ENCODE assay signal across 30 mouse cellular contexts in the genomic region with DNA sequence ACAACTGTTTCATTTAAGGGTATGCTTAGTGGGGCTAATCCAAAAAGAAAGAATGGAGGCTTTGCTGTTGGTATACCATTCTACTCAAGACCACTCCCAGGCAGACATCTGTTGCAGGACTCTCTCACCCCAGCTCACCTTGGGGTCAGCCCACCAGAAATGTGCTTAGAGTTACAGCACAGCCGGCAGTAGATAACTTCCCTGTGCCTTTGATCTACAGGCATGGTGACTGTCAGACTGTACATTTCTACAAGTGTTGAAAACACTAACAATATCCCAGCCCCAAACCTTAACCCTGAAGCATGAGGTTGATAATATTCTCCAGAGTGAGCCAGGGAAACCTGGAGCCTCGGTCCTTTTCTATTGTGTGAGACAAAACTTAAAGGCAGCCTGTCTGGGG.
A peak's percentile ranks its signal among the peaks of the same experiment; 100 is the strongest.
DNase-seq lines count a peak whose midpoint lies in the region; ATAC-seq and TF ChIP-seq lines count a peak whose summit lies in the region.
"Had no signal": no experiment of that assay in that cellular context is flagged by ENCODE, and none has a peak within 500 bp of the region (broad histone marks: within the 10 kb centered on the region; RNA-seq: fewer than 3 reads in every experiment).

No protein-coding gene starts in this region.

- no peak overlapping the region for H3K9ac ChIP-seq in heart, embryonic 11.5 days (ENCODE audit: low read depth, low read length)
- H3K9ac ChIP-seq in heart, postnatal 0 days (replicated peaks; ENCODE audit: low read depth, low read length) = no peak overlapping the region
- H3K9ac ChIP-seq in embryonic facial prominence, embryonic 11.5 days (replicated peaks; ENCODE audit: low read length) = no peak overlapping the region
- H3K9ac ChIP-seq in midbrain, postnatal 0 days (replicated peaks; ENCODE audit: low read length, poor library complexity, severe bottlenecking) = no peak overlapping the region
- H3K9ac ChIP-seq: forebrain, postnatal 0 days; kidney, embryonic 15.5 days; liver, embryonic 15.5 days; lung, embryonic 15.5 days; midbrain, embryonic 15.5 days; neural tube, embryonic 13.5 days had no signal

- WGBS in heart, embryonic 11.5 days (ENCODE audit: insufficient replicate concordance) = 5% methylated on average over 2 of the region's 2 CpGs
- 17% methylated on average over 2 of the region's 2 CpGs for WGBS in heart, postnatal 0 days
- 37% methylated on average over 2 of the region's 2 CpGs for WGBS in embryonic facial prominence, embryonic 11.5 days
- 16% methylated on average over 2 of the region's 2 CpGs for WGBS in limb, embryonic 10.5 days
- 64% methylated on average over 2 of the region's 2 CpGs for WGBS in midbrain, postnatal 0 days

- ATAC-seq in heart, embryonic 11.5 days (replicated peaks; ENCODE audit: insufficient number of reproducible peaks, low FRiP score, low TSS enrichment) = peak; percentile 55; the same call in 1 of the 2 replicates
- peak; percentile 67 for ATAC-seq in heart, postnatal 0 days (ENCODE audit: insufficient read depth, low read depth)
- ATAC-seq in embryonic facial prominence, embryonic 11.5 days (replicated peaks; ENCODE audit: insufficient number of reproducible peaks, low FRiP score, low TSS enrichment, low read depth) = no peak
- ATAC-seq in midbrain, postnatal 0 days (ENCODE audit: low FRiP score) = no peak
- ATAC-seq: forebrain, postnatal 0 days; hindbrain, embryonic 16.5 days; intestine, embryonic 16.5 days; midbrain, embryonic 15.5 days had no signal

- no peak overlapping the region for H3K27ac ChIP-seq in heart, embryonic 11.5 days (ENCODE audit: low read depth, low read length)
- H3K27ac ChIP-seq in heart, postnatal 0 days (ENCODE audit: low read depth) = no peak overlapping the region
- H3K27ac ChIP-seq in embryonic facial prominence, embryonic 11.5 days (replicated peaks; ENCODE audit: low read depth, low read length) = no peak overlapping the region
- H3K27ac ChIP-seq in limb, embryonic 10.5 days = peak overlapping the region; percentile 26; the same call in 1 of the 2 replicates
- no peak overlapping the region for H3K27ac ChIP-seq in midbrain, postnatal 0 days (ENCODE audit: low read depth, low read length)
- H3K27ac ChIP-seq: hindbrain, embryonic 10.5 days; kidney, embryonic 15.5 days; left cerebral cortex, adult 2 months; liver, embryonic 15.5 days; lung, embryonic 15.5 days; midbrain, embryonic 15.5 days; neural tube, embryonic 13.5 days had no signal

- intact Hi-C loops in heart, postnatal 14 days (cut with DNase I) = no loop called here

- H3K4me2 ChIP-seq in heart, embryonic 11.5 days = no peak overlapping the region
- H3K4me2 ChIP-seq in heart, postnatal 0 days (ENCODE audit: low read depth, low read length) = no peak overlapping the region
- no peak overlapping the region for H3K4me2 ChIP-seq in embryonic facial prominence, embryonic 11.5 days (ENCODE audit: low read depth, low read length)
- no peak overlapping the region for H3K4me2 ChIP-seq in midbrain, postnatal 0 days (ENCODE audit: low read depth, low read length, poor library complexity, severe bottlenecking)
- H3K4me2 ChIP-seq: kidney, embryonic 15.5 days; liver, embryonic 15.5 days; lung, embryonic 15.5 days; midbrain, embryonic 15.5 days; neural tube, embryonic 13.5 days had no signal

- no peak for DNase-seq in heart, adult 9 months (ENCODE audit: low spot score in 2 of 2)
- DNase-seq in heart, postnatal 0 days (ENCODE audit: low spot score) = peak; percentile 28
- no peak for DNase-seq in heart, postnatal 14 days
- peak; percentile 30 for DNase-seq in embryonic facial prominence, embryonic 11.5 days (ENCODE audit: low spot score)
- DNase-seq in limb, embryonic 10.5 days (ENCODE audit: low spot score) = peak; percentile 61
- no peak for DNase-seq in urinary bladder, postnatal 25 days (ENCODE audit: low spot score)
- DNase-seq in midbrain, postnatal 0 days (ENCODE audit: low spot score) = no peak
- DNase-seq: adrenal gland, postnatal 14 days; cerebellum, adult 8-10 months; forebrain, postnatal 0 days; gastrocnemius, postnatal 25 days; kidney, postnatal 4 days; layer of hippocampus, adult 9-11 months; liver; lung, postnatal 36 days; retina, postnatal 1 day; right cerebral cortex, postnatal 25 days; spleen, adult 18-20 months; thymus, postnatal 14 days had no signal

- no peak overlapping the region for H3K4me3 ChIP-seq in heart, embryonic 11.5 days (ENCODE audit: low read depth, low read length)
- H3K4me3 ChIP-seq in heart, postnatal 0 days (ENCODE audit: low read depth, low read length) = no peak overlapping the region
- no peak overlapping the region for H3K4me3 ChIP-seq in embryonic facial prominence, embryonic 11.5 days (ENCODE audit: low read depth, low read length)
- H3K4me3 ChIP-seq in limb, embryonic 10.5 days = no peak overlapping the region
- no peak overlapping the region for H3K4me3 ChIP-seq in midbrain, postnatal 0 days (ENCODE audit: low read depth, low read length)
- H3K4me3 ChIP-seq: hindbrain, embryonic 10.5 days; kidney, embryonic 15.5 days; left cerebral cortex, adult 2 months; liver, embryonic 15.5 days; lung, embryonic 15.5 days; midbrain, embryonic 15.5 days; myocyte; neural tube, embryonic 13.5 days had no signal

- no peak for TF ChIP-seq EP300 in heart, postnatal 0 days (IDR thresholded peaks at IDR 0.05; ENCODE audit: low read depth)

- TF ChIP-seq CTCF in heart, postnatal 0 days (IDR thresholded peaks at IDR 0.05; ENCODE audit: low read depth) = no peak
- no peak for TF ChIP-seq CTCF in midbrain, postnatal 0 days (IDR thresholded peaks at IDR 0.05)

- H3K27me3 ChIP-seq in heart, embryonic 11.5 days (ENCODE audit: control insufficient read depth, insufficient read depth, low read length) = no peaks in the 10 kb centered on the region
- no peaks in the 10 kb centered on the region for H3K27me3 ChIP-seq in heart, postnatal 0 days (ENCODE audit: control insufficient read depth, insufficient read depth, low read length)
- no peaks in the 10 kb centered on the region for H3K27me3 ChIP-seq in embryonic facial prominence, embryonic 11.5 days (ENCODE audit: control insufficient read depth, insufficient read depth, low read length)
- no peaks in the 10 kb centered on the region for H3K27me3 ChIP-seq in limb, embryonic 10.5 days (ENCODE audit: low read depth, poor library complexity, severe bottlenecking)
- no peaks in the 10 kb centered on the region for H3K27me3 ChIP-seq in midbrain, postnatal 0 days (ENCODE audit: insufficient read depth, low read length)
- H3K27me3 ChIP-seq: kidney, embryonic 15.5 days; liver, embryonic 15.5 days; lung, embryonic 15.5 days; midbrain, embryonic 15.5 days; neural tube, embryonic 13.5 days had no signal

- H3K9me3 ChIP-seq in heart, embryonic 11.5 days (replicated peaks; ENCODE audit: control insufficient read depth, low read length) = no peaks in the 10 kb centered on the region
- H3K9me3 ChIP-seq in heart, postnatal 0 days (replicated peaks; ENCODE audit: control insufficient read depth, low read length) = no peaks in the 10 kb centered on the region
- no peaks in the 10 kb centered on the region for H3K9me3 ChIP-seq in embryonic facial prominence, embryonic 11.5 days (replicated peaks; ENCODE audit: control insufficient read depth, low read length)
- H3K9me3 ChIP-seq in limb, embryonic 10.5 days (replicated peaks) = no peaks in the 10 kb centered on the region
- H3K9me3 ChIP-seq in midbrain, postnatal 0 days (ENCODE audit: low read length) = no peaks in the 10 kb centered on the region
- H3K9me3 ChIP-seq: hindbrain, embryonic 10.5 days; kidney, embryonic 15.5 days; liver, embryonic 15.5 days; lung, embryonic 15.5 days; midbrain, embryonic 15.5 days; neural tube, embryonic 13.5 days had no signal

- no peaks in the 10 kb centered on the region for H3K36me3 ChIP-seq in heart, embryonic 11.5 days (ENCODE audit: control insufficient read depth, insufficient read depth, low read length)
- H3K36me3 ChIP-seq in heart, postnatal 0 days (replicated peaks; ENCODE audit: control insufficient read depth, insufficient read depth, low read length) = no peaks in the 10 kb centered on the region
- no peaks in the 10 kb centered on the region for H3K36me3 ChIP-seq in embryonic facial prominence, embryonic 11.5 days (replicated peaks; ENCODE audit: control insufficient read depth, insufficient read depth, low read depth, low read length)
- no peaks in the 10 kb centered on the region for H3K36me3 ChIP-seq in limb, embryonic 10.5 days
- H3K36me3 ChIP-seq in midbrain, postnatal 0 days (ENCODE audit: insufficient read depth, low read length) = no peaks in the 10 kb centered on the region
- H3K36me3 ChIP-seq: hindbrain, embryonic 10.5 days; kidney, embryonic 15.5 days; liver, embryonic 15.5 days; lung, embryonic 15.5 days; midbrain, embryonic 15.5 days; neural tube, embryonic 13.5 days had no signal

- peaks cover 12% of the 10 kb centered on the region for H3K4me1 ChIP-seq in heart, embryonic 11.5 days (ENCODE audit: control insufficient read depth, insufficient read depth, low read length)
- H3K4me1 ChIP-seq in heart, postnatal 0 days (ENCODE audit: control insufficient read depth, insufficient read depth) = peaks cover 8% of the 10 kb centered on the region; the same call in 1 of the 2 replicates
- H3K4me1 ChIP-seq in embryonic facial prominence, embryonic 11.5 days (ENCODE audit: control insufficient read depth, insufficient read depth, low read length) = no peaks in the 10 kb centered on the region
- peaks cover 33% of the 10 kb centered on the region for H3K4me1 ChIP-seq in limb, embryonic 10.5 days
- no peaks in the 10 kb centered on the region for H3K4me1 ChIP-seq in midbrain, postnatal 0 days (ENCODE audit: insufficient read depth, low read length)
- H3K4me1 ChIP-seq: hindbrain, embryonic 10.5 days; kidney, embryonic 15.5 days; liver, embryonic 15.5 days; lung, embryonic 15.5 days; midbrain, embryonic 15.5 days; neural tube, embryonic 13.5 days had no signal

Comparison
In these comparisons a context has a peak if more than half of its experiments do, and no peak if none do; other contexts are left out.
1. DNase-seq: peak in heart, postnatal 0 days (single experiment), embryonic facial prominence, embryonic 11.5 days (single experiment) and limb, embryonic 10.5 days (single experiment); none in heart, adult 9 months (0 of 2), heart, postnatal 14 days (0 of 2), urinary bladder, postnatal 25 days (single experiment) and midbrain, postnatal 0 days (single experiment).
2. ATAC-seq: peak in heart, embryonic 11.5 days (single experiment) and heart, postnatal 0 days (single experiment); none in embryonic facial prominence, embryonic 11.5 days (single experiment) and midbrain, postnatal 0 days (single experiment).